Mouse (Mus musculus): ENCODE measurements around the gene Herc1. TPM values are rescaled to one million over a fixed set of nuclear protein-coding genes. Genes with fewer than 3 reads are reported as not detected.
A peak's percentile ranks its signal among the peaks of the same experiment; 100 is the strongest.

Gene Herc1
- total RNA-seq, 1 experiment from 2014 or later, result 82.6 TPM

GRCm38 (mm10) chr9:66511580-66512350 lies 161.5 kb downstream of the Herc1 start:
- peak; percentile 43 to 60 for ATAC-seq (replicated peaks in 1 of 2; ENCODE audit: insufficient read depth in 1 of 2, low FRiP score in 2 of 2, low TSS enrichment in 1 of 2, low read depth in 1 of 2, poor library complexity in 2 of 2, severe bottlenecking in 2 of 2)

GRCm38 (mm10) chr9:66512351-66512671 lies 162.1 kb downstream of the Herc1 start:
- peak; percentile 84 for ATAC-seq (replicated peaks in 1 of 2; ENCODE audit: insufficient read depth in 1 of 2, low FRiP score in 2 of 2, low TSS enrichment in 1 of 2, low read depth in 1 of 2, poor library complexity in 2 of 2, severe bottlenecking in 2 of 2)

GRCm38 (mm10) chr9:66513150-66513549 lies 162.9 kb downstream of the Herc1 start:
- ATAC-seq (replicated peaks in 1 of 2; ENCODE audit: insufficient read depth in 1 of 2, low FRiP score in 2 of 2, low TSS enrichment in 1 of 2, low read depth in 1 of 2, poor library complexity in 2 of 2, severe bottlenecking in 2 of 2), result no peak

GRCm38 (mm10) chr9:66513661-66514255 lies 163.5 kb downstream of the Herc1 start:
- ATAC-seq (replicated peaks in 1 of 2; ENCODE audit: insufficient read depth in 1 of 2, low FRiP score in 2 of 2, low TSS enrichment in 1 of 2, low read depth in 1 of 2, poor library complexity in 2 of 2, severe bottlenecking in 2 of 2), result no peak

- ATAC-seq (replicated peaks in 1 of 2; ENCODE audit: insufficient read depth in 1 of 2, low FRiP score in 2 of 2, low TSS enrichment in 1 of 2, low read depth in 1 of 2, poor library complexity in 2 of 2, severe bottlenecking in 2 of 2), result no peak
These were observed 164.1 kb downstream of the Herc1 start, which contains the start of gene Fbxl22 for GRCm38 (mm10) chr9:66514256-66514770. Gene Fbxl22 (minus strand): TSS chr9:66514593.

GRCm38 (mm10) chr9:66515115-66515514 lies 164.9 kb downstream of the Herc1 start:
- no peak for ATAC-seq (replicated peaks in 1 of 2; ENCODE audit: insufficient read depth in 1 of 2, low FRiP score in 2 of 2, low TSS enrichment in 1 of 2, low read depth in 1 of 2, poor library complexity in 2 of 2, severe bottlenecking in 2 of 2)

GRCm38 (mm10) chr9:66515680-66516210 lies 165.5 kb downstream of the Herc1 start:
- no peak for ATAC-seq (replicated peaks in 1 of 2; ENCODE audit: insufficient read depth in 1 of 2, low FRiP score in 2 of 2, low TSS enrichment in 1 of 2, low read depth in 1 of 2, poor library complexity in 2 of 2, severe bottlenecking in 2 of 2)

GRCm38 (mm10) chr9:66516296-66516940 lies 166.2 kb downstream of the Herc1 start:
- no peak for ATAC-seq (replicated peaks in 1 of 2; ENCODE audit: insufficient read depth in 1 of 2, low FRiP score in 2 of 2, low TSS enrichment in 1 of 2, low read depth in 1 of 2, poor library complexity in 2 of 2, severe bottlenecking in 2 of 2)

- ATAC-seq (replicated peaks in 1 of 2; ENCODE audit: insufficient read depth in 1 of 2, low FRiP score in 2 of 2, low TSS enrichment in 1 of 2, low read depth in 1 of 2, poor library complexity in 2 of 2, severe bottlenecking in 2 of 2), result no peak
These were observed 167.5 kb downstream of the Herc1 start for GRCm38 (mm10) chr9:66517746-66518145.

- ATAC-seq (replicated peaks in 1 of 2; ENCODE audit: insufficient read depth in 1 of 2, low FRiP score in 2 of 2, low TSS enrichment in 1 of 2, low read depth in 1 of 2, poor library complexity in 2 of 2, severe bottlenecking in 2 of 2), result no peak
These were observed 168.0 kb downstream of the Herc1 start for GRCm38 (mm10) chr9:66518251-66518650.

GRCm38 (mm10) chr9:66518901-66519300 lies 168.7 kb downstream of the Herc1 start:
- ATAC-seq (replicated peaks in 1 of 2; ENCODE audit: insufficient read depth in 1 of 2, low FRiP score in 2 of 2, low TSS enrichment in 1 of 2, low read depth in 1 of 2, poor library complexity in 2 of 2, severe bottlenecking in 2 of 2), result no peak

- no peak for ATAC-seq (replicated peaks in 1 of 2; ENCODE audit: insufficient read depth in 1 of 2, low FRiP score in 2 of 2, low TSS enrichment in 1 of 2, low read depth in 1 of 2, poor library complexity in 2 of 2, severe bottlenecking in 2 of 2)
These were observed 170.0 kb downstream of the Herc1 start for GRCm38 (mm10) chr9:66520299-66520698.

- no peak for ATAC-seq (replicated peaks in 1 of 2; ENCODE audit: insufficient read depth in 1 of 2, low FRiP score in 2 of 2, low TSS enrichment in 1 of 2, low read depth in 1 of 2, poor library complexity in 2 of 2, severe bottlenecking in 2 of 2)
These were observed 171.3 kb downstream of the Herc1 start for GRCm38 (mm10) chr9:66521595-66521994.

GRCm38 (mm10) chr9:66542785-66543184 lies 192.5 kb downstream of the Herc1 start:
- ATAC-seq (replicated peaks in 1 of 2; ENCODE audit: insufficient read depth in 1 of 2, low FRiP score in 2 of 2, low TSS enrichment in 1 of 2, low read depth in 1 of 2, poor library complexity in 2 of 2, severe bottlenecking in 2 of 2), result no peak

Other genes starting within 250 kb of the Herc1 start
- gene Snx1, start 223.9 kb upstream of the Herc1 start, total RNA-seq (2017), result 110 and 128 TPM in 2 replicates
- 118 and 142 TPM in 2 replicates for gene Ciao2a, start 223.8 kb upstream of the Herc1 start, total RNA-seq (2017)
- gene Dapk2, start 192.2 kb upstream of the Herc1 start, total RNA-seq (2017), result 1.3 and 2.5 TPM in 2 replicates
- gene Fbxl22, start 164.1 kb downstream of the Herc1 start, total RNA-seq (2017), result 2.1 and 2.3 TPM in 2 replicates
- 39.4 and 70.8 TPM in 2 replicates for gene Usp3, start 242.7 kb downstream of the Herc1 start, total RNA-seq (2017)

Data from hematopoietic stem cell, adult 5-6 weeks (primary cell).